Mouse (Mus musculus): ENCODE results near the gene Ccdc40. TPM values are rescaled to one million over a fixed set of nuclear protein-coding genes. Genes with fewer than 3 reads are reported as not detected.

Gene Ccdc40
- 0.68 and 0.72 TPM in 2 replicates for polyA plus RNA-seq (2012; ENCODE audit: insufficient read depth, insufficient read length, missing spikeins)

GRCm38 (mm10) chr11:119228091-119228781 lies at the start of gene Ccdc40, which contains the start of gene Tbc1d16:
TSS of gene Ccdc40 (plus strand) at chr11:119228572.
TSS of gene Tbc1d16 (minus strand) at chr11:119228499.
- peaks cover 33% of the 10 kb centered on the region for H3K4me1 ChIP-seq (ENCODE audit: control insufficient read depth, insufficient read depth, low read length)
- peak within 1 kb of the TSS; percentile 81 for H3K4me3 ChIP-seq (ENCODE audit: insufficient read depth, low read length)
- peak within 1 kb of the TSS; percentile 73 for H3K27ac ChIP-seq (ENCODE audit: insufficient read depth, low read depth, low read length)
- TF ChIP-seq CTCF (IDR thresholded peaks at IDR 0.05; ENCODE audit: low read depth, low read length) (no peak), POLR2A (IDR thresholded peaks at IDR 0.05; ENCODE audit: borderline replicate concordance, low read depth, low read length) (no peak)

GRCm38 (mm10) chr11:119180824-119181582 lies 47.4 kb upstream of the Ccdc40 start:
- Histone ChIP-seq H3K27ac (ENCODE audit: insufficient read depth, low read depth, low read length) (no peak overlapping the region), H3K4me1 (ENCODE audit: control insufficient read depth, insufficient read depth, low read length) (no peaks in the 10 kb centered on the region), H3K4me3 (ENCODE audit: insufficient read depth, low read length) (no peak overlapping the region)
- TF ChIP-seq POLR2A (IDR thresholded peaks at IDR 0.05; ENCODE audit: borderline replicate concordance, low read depth, low read length) (no peak), CTCF (IDR thresholded peaks at IDR 0.05; ENCODE audit: low read depth, low read length) (no peak)

GRCm38 (mm10) chr11:119181861-119182395 lies 46.4 kb upstream of the Ccdc40 start:
- TF ChIP-seq POLR2A (IDR thresholded peaks at IDR 0.05; ENCODE audit: borderline replicate concordance, low read depth, low read length): no peak
- no peak for TF ChIP-seq CTCF (IDR thresholded peaks at IDR 0.05; ENCODE audit: low read depth, low read length)
- Histone ChIP-seq H3K4me1 (ENCODE audit: control insufficient read depth, insufficient read depth, low read length) (no peaks in the 10 kb centered on the region), H3K27ac (ENCODE audit: insufficient read depth, low read depth, low read length) (no peak overlapping the region), H3K4me3 (ENCODE audit: insufficient read depth, low read length) (no peak overlapping the region)

GRCm38 (mm10) chr11:119183684-119184310 lies 44.6 kb upstream of the Ccdc40 start:
- Histone ChIP-seq H3K27ac (ENCODE audit: insufficient read depth, low read depth, low read length) (no peak overlapping the region), H3K4me3 (ENCODE audit: insufficient read depth, low read length) (no peak overlapping the region), H3K4me1 (ENCODE audit: control insufficient read depth, insufficient read depth, low read length) (no peaks in the 10 kb centered on the region)
- no peak for TF ChIP-seq CTCF (IDR thresholded peaks at IDR 0.05; ENCODE audit: low read depth, low read length)
- no peak for TF ChIP-seq POLR2A (IDR thresholded peaks at IDR 0.05; ENCODE audit: borderline replicate concordance, low read depth, low read length)

GRCm38 (mm10) chr11:119186381-119186780 lies 42.0 kb upstream of the Ccdc40 start:
- Histone ChIP-seq H3K4me1 (ENCODE audit: control insufficient read depth, insufficient read depth, low read length) (peaks cover 2% of the 10 kb centered on the region; the same call in 1 of the 2 replicates), H3K27ac (ENCODE audit: insufficient read depth, low read depth, low read length) (no peak overlapping the region)
- TF ChIP-seq POLR2A (IDR thresholded peaks at IDR 0.05; ENCODE audit: borderline replicate concordance, low read depth, low read length) (no peak), CTCF (IDR thresholded peaks at IDR 0.05; ENCODE audit: low read depth, low read length) (no peak)

GRCm38 (mm10) chr11:119186989-119187799 lies 41.2 kb upstream of the Ccdc40 start:
- Histone ChIP-seq H3K4me1 (ENCODE audit: control insufficient read depth, insufficient read depth, low read length) (peaks cover 4% of the 10 kb centered on the region; the same call in 1 of the 2 replicates), H3K27ac (ENCODE audit: insufficient read depth, low read depth, low read length) (no peak overlapping the region), H3K4me3 (ENCODE audit: insufficient read depth, low read length) (no peak overlapping the region)
- TF ChIP-seq POLR2A (IDR thresholded peaks at IDR 0.05; ENCODE audit: borderline replicate concordance, low read depth, low read length) (no peak), CTCF (IDR thresholded peaks at IDR 0.05; ENCODE audit: low read depth, low read length) (peak; percentile 70; the same call in 1 of the 2 replicates)

More at GRCm38 (mm10) chr11:119186381-119186780, 42.0 kb upstream of the Ccdc40 start:
- H3K4me3 ChIP-seq (ENCODE audit: insufficient read depth, low read length): no peak overlapping the region

- no peak overlapping the region for H3K27ac ChIP-seq (ENCODE audit: insufficient read depth, low read depth, low read length)
- TF ChIP-seq CTCF (IDR thresholded peaks at IDR 0.05; ENCODE audit: low read depth, low read length): 0 out of 2 replicates have a peak, but pooled peaks have one; percentile 0
- TF ChIP-seq POLR2A (IDR thresholded peaks at IDR 0.05; ENCODE audit: borderline replicate concordance, low read depth, low read length): no peak
- H3K4me1 ChIP-seq (ENCODE audit: control insufficient read depth, insufficient read depth, low read length): peaks cover 4% of the 10 kb centered on the region; the same call in 1 of the 2 replicates
- no peak overlapping the region for H3K4me3 ChIP-seq (ENCODE audit: insufficient read depth, low read length)
These were observed 40.6 kb upstream of the Ccdc40 start for GRCm38 (mm10) chr11:119187800-119188197.

GRCm38 (mm10) chr11:119188389-119188788 lies 40.0 kb upstream of the Ccdc40 start:
- Histone ChIP-seq H3K4me3 (ENCODE audit: insufficient read depth, low read length) (no peak overlapping the region), H3K27ac (ENCODE audit: insufficient read depth, low read depth, low read length) (no peak overlapping the region), H3K4me1 (ENCODE audit: control insufficient read depth, insufficient read depth, low read length) (peaks cover 4% of the 10 kb centered on the region; the same call in 1 of the 2 replicates)
- TF ChIP-seq CTCF (IDR thresholded peaks at IDR 0.05; ENCODE audit: low read depth, low read length): no peak
- no peak for TF ChIP-seq POLR2A (IDR thresholded peaks at IDR 0.05; ENCODE audit: borderline replicate concordance, low read depth, low read length)

Measured in bone marrow macrophage, adult 2 months (primary cell).